Mouse (Mus musculus) heart, embryonic 16.5 days (tissue): Measurements from ENCODE around the gene Olfr339. TPM values are rescaled to one million over a fixed set of nuclear protein-coding genes. Genes with fewer than 3 reads are reported as not detected.
"Not testable (repeated sequence)": the region's sequence is repeated elsewhere in the genome, so short reads cannot be mapped to it uniquely, and the experiment has no call there.

Experiments
- ATAC-seq: fragments of 200-750 bp; cut with Nextera tagmentation; replicated peaks from 2 replicates; pipeline ENCODE4 v1.8.0; 2017; ENCODE audit warnings: moderate number of reproducible peaks; ENCODE audit not compliant: insufficient read depth, low FRiP score; ENCODE audit errors: extremely low read depth
- H3K27ac ChIP-seq: fragments of 300-500 bp; sonication (generic); 2 replicates; pipeline ENCODE4 v1.5.1; 2014; ENCODE audit warnings: mild to moderate bottlenecking, low read length, control low read depth, moderate library complexity
- H3K27me3 ChIP-seq: fragments of 300-500 bp; sonication (generic); 2 replicates; pipeline ENCODE4 v1.6.1; 2014; ENCODE audit warnings: low read length, mixed read lengths; ENCODE audit not compliant: control insufficient read depth, insufficient read depth
- H3K36me3 ChIP-seq: fragments of 300-500 bp; sonication (generic); 2 replicates; pipeline ENCODE4 v1.6.1; 2014; ENCODE audit not compliant: control insufficient read depth, insufficient read depth
- H3K4me1 ChIP-seq: fragments of 300-500 bp; sonication (generic); 2 replicates; pipeline ENCODE4 v1.6.1; 2014; ENCODE audit warnings: low read length, mixed read lengths; ENCODE audit not compliant: control insufficient read depth, insufficient read depth
- H3K4me2 ChIP-seq: fragments of 300-500 bp; sonication (generic); 2 replicates; pipeline ENCODE4 v1.6.1; 2014; ENCODE audit warnings: low read depth, mild to moderate bottlenecking, control low read depth, low read length
- H3K4me3 ChIP-seq: fragments of 300-500 bp; sonication (generic); 2 replicates; pipeline ENCODE4 v1.5.1; 2014; ENCODE audit warnings: mild to moderate bottlenecking, control low read depth, low read length
- H3K9ac ChIP-seq: fragments of 300-500 bp; sonication (generic); 2 replicates; pipeline ENCODE4 v1.6.1; 2014; ENCODE audit warnings: low read length, control low read depth
- H3K9me3 ChIP-seq: fragments of 300-500 bp; sonication (generic); replicated peaks from 2 replicates; pipeline ENCODE4 v1.6.1; 2016; ENCODE audit warnings: low read length; ENCODE audit not compliant: control insufficient read depth
- WGBS: fragments of 180-500 bp; shearing (Covaris S2); extraction: QIAGEN DNeasy Blood & Tissue Kit; methylation state at CpG from one replicate; pipeline ENCODE4 v1.1.7; 2014; 5-methylcytosine and 5-hydroxymethylcytosine counted together
- polyA plus RNA-seq: library from polyadenylated mRNA; unstranded; fragments of >200 nt; fragmentation: Nextera tagmentation; extraction: Ambion mirVana; gene quantifications from 2 replicates; pipeline ENCODE4 v1.2.1, GENCODE M21; 2015

Gene Olfr339
- polyA plus RNA-seq: not detected in 2 replicates

DNA sequence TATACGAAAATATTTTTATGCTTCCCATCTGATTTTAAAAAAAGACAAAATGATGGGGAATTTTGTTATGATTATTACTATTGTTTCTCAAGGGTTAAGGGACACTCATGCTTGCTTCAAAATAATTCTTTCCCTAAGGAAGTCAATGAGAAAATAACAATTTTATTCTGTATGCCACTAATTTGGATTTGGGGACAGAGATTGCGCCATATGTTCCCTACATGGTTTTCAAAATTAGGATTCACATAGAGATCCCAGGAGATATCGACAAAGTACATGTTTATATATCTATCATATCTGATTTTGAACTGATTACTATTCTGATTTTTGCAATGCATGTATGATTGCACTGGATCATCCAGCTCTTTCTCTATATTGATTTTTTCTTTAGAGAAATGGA is at the start of gene Olfr339:
TSS of gene Olfr339 (plus strand) at position 301 of the 400 bp plus-strand sequence.
- Histone ChIP-seq H3K27ac (no peak within 1 kb of the TSS), H3K9ac (no peak within 1 kb of the TSS), H3K36me3 (no peaks in the 10 kb centered on the region), H3K4me2 (no peak within 1 kb of the TSS), H3K4me3 (no peak within 1 kb of the TSS), H3K9me3 (no peaks in the 10 kb centered on the region; the same call in 1 of the 2 replicates), H3K4me1 (no peaks in the 10 kb centered on the region), H3K27me3 (no peaks in the 10 kb centered on the region)
- WGBS: 76% methylated on average over 3 of the region's 3 CpGs
- no peak for ATAC-seq

DNA sequence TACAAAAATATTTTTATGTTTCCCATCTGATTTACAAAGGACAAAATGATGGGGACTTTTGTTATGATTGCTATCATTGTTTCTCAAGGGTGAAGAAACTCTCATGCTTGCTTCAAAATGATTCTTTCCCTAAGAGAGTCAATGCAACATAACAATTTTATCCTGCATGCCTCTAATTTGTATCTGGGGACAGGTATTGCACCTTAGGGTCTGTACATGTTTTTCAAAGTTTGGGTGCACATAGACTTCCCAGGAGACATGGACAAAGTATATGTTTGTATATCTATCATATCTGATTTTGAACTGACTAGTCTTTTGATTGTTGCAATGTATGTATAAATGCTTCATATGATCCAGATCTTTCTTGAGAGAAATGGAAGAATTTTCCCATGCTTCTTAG is 45.5 kb upstream of the Olfr339 start, which contains the start of gene Olfr338:
TSS of gene Olfr338 (plus strand) at position 301 of the 400 bp plus-strand sequence.
- H3K36me3 ChIP-seq: no peaks in the 10 kb centered on the region
- no peaks in the 10 kb centered on the region for H3K4me1 ChIP-seq
- no peak within 1 kb of the TSS for H3K4me2 ChIP-seq
- no peak within 1 kb of the TSS for H3K4me3 ChIP-seq
- no peak within 1 kb of the TSS for H3K27ac ChIP-seq
- ATAC-seq: no peak
- no peaks in the 10 kb centered on the region for H3K27me3 ChIP-seq
- no peak within 1 kb of the TSS for H3K9ac ChIP-seq
- H3K9me3 ChIP-seq: no peaks in the 10 kb centered on the region

- not testable (repeated sequence) for H3K27me3 ChIP-seq, H3K27ac ChIP-seq, H3K9ac ChIP-seq, H3K9me3 ChIP-seq, H3K36me3 ChIP-seq, H3K4me3 ChIP-seq, H3K4me1 ChIP-seq, H3K4me2 ChIP-seq, ATAC-seq
- 71% methylated on average over 3 of the region's 3 CpGs for WGBS
Observed at GRCm38 (mm10) chr2:36415174-36415573, 3.6 kb upstream of the Olfr339 start.

DNA sequence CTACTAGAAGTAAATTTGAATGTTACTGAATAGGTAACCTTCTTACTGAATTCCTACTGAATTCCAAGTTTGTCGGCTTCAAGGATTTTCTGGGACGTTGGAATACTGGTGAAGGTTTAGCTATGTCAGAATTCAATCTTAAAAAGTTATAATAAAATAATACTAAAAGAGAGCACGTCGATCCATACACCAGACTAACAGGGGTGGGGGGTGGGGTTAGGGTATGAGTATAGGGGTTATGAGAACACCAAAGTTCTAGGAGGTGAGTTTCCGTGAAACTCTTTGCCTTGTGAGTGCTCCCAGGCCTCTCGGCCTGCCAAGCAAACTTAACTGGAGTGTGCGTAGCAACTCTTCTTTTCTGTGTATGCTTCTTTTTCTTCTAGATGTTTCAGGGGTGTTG is 3.2 kb upstream of the Olfr339 start:
- H3K4me2 ChIP-seq, H3K36me3 ChIP-seq, H3K27ac ChIP-seq, ATAC-seq, H3K9me3 ChIP-seq, H3K4me3 ChIP-seq, H3K9ac ChIP-seq, H3K27me3 ChIP-seq, H3K4me1 ChIP-seq: not testable (repeated sequence)
- WGBS: 86% methylated on average over 7 of the region's 7 CpGs

GRCm38 (mm10) chr2:36452287-36452686 is 33.5 kb downstream of the Olfr339 start, which contains the start of gene Olfr340:
Gene Olfr340, plus strand, starts transcription at chr2:36452587.
- no peak within 1 kb of the TSS for H3K4me3 ChIP-seq
- H3K9me3 ChIP-seq: no peaks in the 10 kb centered on the region
- no peaks in the 10 kb centered on the region for H3K27me3 ChIP-seq
- no peak within 1 kb of the TSS for H3K4me2 ChIP-seq
- 71% methylated on average over 1 of the region's 1 CpGs for WGBS
- H3K27ac ChIP-seq: no peak within 1 kb of the TSS
- H3K9ac ChIP-seq: no peak within 1 kb of the TSS
- no peaks in the 10 kb centered on the region for H3K4me1 ChIP-seq
- no peak for ATAC-seq
- no peaks in the 10 kb centered on the region for H3K36me3 ChIP-seq

DNA sequence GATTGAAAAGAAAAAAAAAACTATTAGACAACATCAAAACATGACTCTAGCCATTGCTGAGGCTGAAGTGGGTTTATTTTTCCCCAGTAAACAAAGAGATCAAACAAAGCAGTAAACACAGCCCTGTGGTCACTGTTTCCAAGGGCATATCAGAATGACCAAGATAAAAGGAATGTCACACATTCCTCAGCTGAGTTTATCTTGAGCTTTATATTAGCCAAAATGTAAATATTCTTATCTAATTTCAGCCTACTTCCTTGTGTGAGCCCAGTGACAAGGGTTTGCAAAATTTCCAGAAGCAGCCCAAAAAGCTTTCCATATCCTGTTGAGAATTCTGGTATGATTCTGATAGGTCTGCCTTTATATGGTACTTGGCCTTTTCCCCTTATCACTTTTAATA is 54.9 kb downstream of the Olfr339 start:
- no peak overlapping the region for H3K9ac ChIP-seq
- H3K9me3 ChIP-seq: peaks cover 10% of the 10 kb centered on the region
- no peak overlapping the region for H3K4me2 ChIP-seq
- ATAC-seq: no peak
- no peaks in the 10 kb centered on the region for H3K36me3 ChIP-seq
- H3K4me1 ChIP-seq: no peaks in the 10 kb centered on the region
- H3K27me3 ChIP-seq: no peaks in the 10 kb centered on the region
- H3K4me3 ChIP-seq: no peak overlapping the region
- no peak overlapping the region for H3K27ac ChIP-seq

Other genes with a start within 250 kb of the Olfr339 start
- 21.9 and 26.2 TPM in 2 replicates for gene Ptgs1, start 188.5 kb upstream of the Olfr339 start, polyA plus RNA-seq
- not detected in 2 replicates for gene Olfr338, start 45.4 kb upstream of the Olfr339 start, polyA plus RNA-seq
- not detected in 2 replicates for gene Olfr340, start 33.6 kb downstream of the Olfr339 start, polyA plus RNA-seq
- not detected in 2 replicates for gene Olfr341, start 63.5 kb downstream of the Olfr339 start, polyA plus RNA-seq
- gene Olfr342, start 106.1 kb downstream of the Olfr339 start, polyA plus RNA-seq: not detected in 2 replicates
- gene Olfr344, start 147.7 kb downstream of the Olfr339 start, polyA plus RNA-seq: not detected in 2 replicates
- gene Olfr345, start 221.1 kb downstream of the Olfr339 start, polyA plus RNA-seq: not detected in 2 replicates